Mouse (Mus musculus): Measurements from ENCODE around the gene Atg4b. TPM values are rescaled to one million over a fixed set of nuclear protein-coding genes. Genes with fewer than 3 reads are reported as not detected.

Atg4b gene
- total and polyA plus RNA-seq, 3 experiments = 27.7 to 36.4 (median 33.6) TPM

GRCm38 (mm10) chr1:93731880-93732281, 19.4 kb upstream of the Atg4b start:
- Histone ChIP-seq H3K79me2 (replicated peaks; ENCODE audit: control insufficient read depth, insufficient read depth, low read length) (no peaks in the 10 kb centered on the region; the same call in 1 of the 2 replicates), H3K36me3 (ENCODE audit: control insufficient read depth, insufficient read depth, low read length) (no peaks in the 10 kb centered on the region), H3K9ac (ENCODE audit: low read depth, low read length) (no peak overlapping the region), H3K27me3 (ENCODE audit: control insufficient read depth, insufficient read depth, low read length) (no peaks in the 10 kb centered on the region), H3K4me1 (ENCODE audit: control insufficient read depth, insufficient read depth, low read length) (peaks cover 2% of the 10 kb centered on the region; the same call in 1 of the 2 replicates), H3K27ac (peak overlapping the region; percentile 46; the same call in 1 of the 2 replicates), H3K4me3 (peak overlapping the region; percentile 35; the same call in 1 of the 2 replicates)
- no peak for DNase-seq
- intact Hi-C loops (cut with DNase I) = no loop called here
- 33% methylated on average over 3 of the region's 3 CpGs for WGBS
- TF ChIP-seq POLR2A (IDR thresholded peaks at IDR 0.05; ENCODE audit: insufficient read depth, low read depth, low read length) (no peak), CTCF (IDR thresholded peaks at IDR 0.05) (no peak), EP300 (IDR thresholded peaks at IDR 0.05; ENCODE audit: insufficient read depth, low read depth, low read length) (no peak)

- intact Hi-C loops (cut with DNase I) = no loop called here
- no peaks in the 10 kb centered on the region for H3K36me3 ChIP-seq (ENCODE audit: control insufficient read depth, insufficient read depth, low read length)
- H3K27ac ChIP-seq = no peak overlapping the region
- no peaks in the 10 kb centered on the region for H3K27me3 ChIP-seq (ENCODE audit: control insufficient read depth, insufficient read depth, low read length)
- peaks cover 2% of the 10 kb centered on the region; the same call in 1 of the 2 replicates for H3K4me1 ChIP-seq (ENCODE audit: control insufficient read depth, insufficient read depth, low read length)
- H3K9ac ChIP-seq (ENCODE audit: low read depth, low read length) = no peak overlapping the region
- H3K79me2 ChIP-seq (replicated peaks; ENCODE audit: control insufficient read depth, insufficient read depth, low read length) = no peaks in the 10 kb centered on the region; the same call in 1 of the 2 replicates
- H3K4me3 ChIP-seq = no peak overlapping the region
- DNase-seq = no peak
- 91% methylated on average over 3 of the region's 3 CpGs for WGBS
- TF ChIP-seq POLR2A (IDR thresholded peaks at IDR 0.05; ENCODE audit: insufficient read depth, low read depth, low read length) = no peak
- TF ChIP-seq EP300 (IDR thresholded peaks at IDR 0.05; ENCODE audit: insufficient read depth, low read depth, low read length) = no peak
- no peak for TF ChIP-seq CTCF (IDR thresholded peaks at IDR 0.05)
These were observed 15.4 kb upstream of the Atg4b start for GRCm38 (mm10) chr1:93735859-93736258.

GRCm38 (mm10) chr1:93737711-93738110, 13.6 kb upstream of the Atg4b start:
- H3K9ac ChIP-seq (ENCODE audit: low read depth, low read length) = no peak overlapping the region
- no peak for DNase-seq
- H3K79me2 ChIP-seq (replicated peaks; ENCODE audit: control insufficient read depth, insufficient read depth, low read length) = no peaks in the 10 kb centered on the region; the same call in 1 of the 2 replicates
- H3K4me1 ChIP-seq (ENCODE audit: control insufficient read depth, insufficient read depth, low read length) = peaks cover 4% of the 10 kb centered on the region
- H3K4me3 ChIP-seq = no peak overlapping the region
- intact Hi-C loops (cut with DNase I) = no loop called here
- peaks cover 5% of the 10 kb centered on the region for H3K36me3 ChIP-seq (ENCODE audit: control insufficient read depth, insufficient read depth, low read length)
- no peak overlapping the region for H3K27ac ChIP-seq
- 93% methylated on average over 5 of the region's 5 CpGs for WGBS
- TF ChIP-seq POLR2A (IDR thresholded peaks at IDR 0.05; ENCODE audit: insufficient read depth, low read depth, low read length) = no peak
- no peaks in the 10 kb centered on the region for H3K27me3 ChIP-seq (ENCODE audit: control insufficient read depth, insufficient read depth, low read length)

GRCm38 (mm10) chr1:93740671-93741070, 10.6 kb upstream of the Atg4b start:
- Histone ChIP-seq H3K4me1 (ENCODE audit: control insufficient read depth, insufficient read depth, low read length) (peaks cover 4% of the 10 kb centered on the region), H3K9ac (ENCODE audit: low read depth, low read length) (no peak overlapping the region), H3K27me3 (ENCODE audit: control insufficient read depth, insufficient read depth, low read length) (no peaks in the 10 kb centered on the region), H3K79me2 (replicated peaks; ENCODE audit: control insufficient read depth, insufficient read depth, low read length) (no peaks in the 10 kb centered on the region; the same call in 1 of the 2 replicates), H3K27ac (no peak overlapping the region), H3K4me3 (no peak overlapping the region), H3K36me3 (ENCODE audit: control insufficient read depth, insufficient read depth, low read length) (peaks cover 5% of the 10 kb centered on the region)
- WGBS = 86% methylated on average over 2 of the region's 2 CpGs
- intact Hi-C loops (cut with DNase I) = no loop called here
- TF ChIP-seq POLR2A (IDR thresholded peaks at IDR 0.05; ENCODE audit: insufficient read depth, low read depth, low read length) = no peak
- no peak for TF ChIP-seq EP300 (IDR thresholded peaks at IDR 0.05; ENCODE audit: insufficient read depth, low read depth, low read length)
- TF ChIP-seq CTCF (IDR thresholded peaks at IDR 0.05) = no peak
- DNase-seq = no peak

GRCm38 (mm10) chr1:93741987-93742386, 9.3 kb upstream of the Atg4b start:
- no peak for DNase-seq
- WGBS = 23% methylated on average over 4 of the region's 4 CpGs
- intact Hi-C loops (cut with DNase I) = no loop called here
- Histone ChIP-seq H3K36me3 (ENCODE audit: control insufficient read depth, insufficient read depth, low read length) (peaks cover 8% of the 10 kb centered on the region), H3K9ac (ENCODE audit: low read depth, low read length) (no peak overlapping the region), H3K27me3 (ENCODE audit: control insufficient read depth, insufficient read depth, low read length) (no peaks in the 10 kb centered on the region), H3K27ac (no peak overlapping the region), H3K4me1 (ENCODE audit: control insufficient read depth, insufficient read depth, low read length) (peaks cover 4% of the 10 kb centered on the region), H3K79me2 (replicated peaks; ENCODE audit: control insufficient read depth, insufficient read depth, low read length) (no peaks in the 10 kb centered on the region; the same call in 1 of the 2 replicates), H3K4me3 (no peak overlapping the region)
- no peak for TF ChIP-seq POLR2A (IDR thresholded peaks at IDR 0.05; ENCODE audit: insufficient read depth, low read depth, low read length)

- Histone ChIP-seq H3K27ac (no peak overlapping the region), H3K79me2 (replicated peaks; ENCODE audit: control insufficient read depth, insufficient read depth, low read length) (no peaks in the 10 kb centered on the region; the same call in 1 of the 2 replicates), H3K9ac (ENCODE audit: low read depth, low read length) (no peak overlapping the region), H3K36me3 (ENCODE audit: control insufficient read depth, insufficient read depth, low read length) (peaks cover 8% of the 10 kb centered on the region), H3K4me1 (ENCODE audit: control insufficient read depth, insufficient read depth, low read length) (peaks cover 4% of the 10 kb centered on the region), H3K4me3 (no peak overlapping the region), H3K27me3 (ENCODE audit: control insufficient read depth, insufficient read depth, low read length) (no peaks in the 10 kb centered on the region)
- no peak for DNase-seq
- no peak for TF ChIP-seq POLR2A (IDR thresholded peaks at IDR 0.05; ENCODE audit: insufficient read depth, low read depth, low read length)
- no peak for TF ChIP-seq EP300 (IDR thresholded peaks at IDR 0.05; ENCODE audit: insufficient read depth, low read depth, low read length)
- TF ChIP-seq CTCF (IDR thresholded peaks at IDR 0.05) = peak; percentile 46
- intact Hi-C loops (cut with DNase I) = no loop called here
These were observed 8.4 kb upstream of the Atg4b start for GRCm38 (mm10) chr1:93742910-93743309.
